Mouse (Mus musculus) midbrain, embryonic 13.5 days (tissue): Measurements from ENCODE around the gene Traf3ip1. TPM values are rescaled to one million over a fixed set of nuclear protein-coding genes. Genes with fewer than 3 reads are reported as not detected.
"Not testable (repeated sequence)": the region's sequence is repeated elsewhere in the genome, so short reads cannot be mapped to it uniquely, and the experiment has no call there.

Experiments
- ATAC-seq: fragments of 200-750 bp; cut with Nextera tagmentation; 2 replicates; pipeline ENCODE4 v1.8.0; 2017; ENCODE audit warnings: mild to moderate bottlenecking, moderate TSS enrichment, moderate library complexity
- H3K27ac ChIP-seq: fragments of 300-500 bp; sonication (generic); 2 replicates; pipeline ENCODE4 v1.5.1; 2015; ENCODE audit warnings: inconsistent platforms, mild to moderate bottlenecking, moderate library complexity
- H3K27me3 ChIP-seq: fragments of 300-500 bp; sonication (generic); 2 replicates; pipeline ENCODE4 v1.6.1; 2015; ENCODE audit warnings: mild to moderate bottlenecking, inconsistent platforms
- H3K36me3 ChIP-seq: fragments of 300-500 bp; sonication (generic); 2 replicates; pipeline ENCODE4 v1.6.1; 2015; ENCODE audit warnings: mild to moderate bottlenecking, inconsistent platforms
- H3K4me1 ChIP-seq: fragments of 300-500 bp; sonication (generic); replicated peaks from 2 replicates; pipeline ENCODE4 v1.6.1; 2015; ENCODE audit warnings: inconsistent platforms
- H3K4me2 ChIP-seq: fragments of 300-500 bp; sonication (generic); replicated peaks from 2 replicates; pipeline ENCODE4 v1.6.1; 2015; ENCODE audit warnings: moderate library complexity, mild to moderate bottlenecking, inconsistent platforms
- H3K4me3 ChIP-seq: fragments of 300-500 bp; sonication (generic); replicated peaks from 2 replicates; pipeline ENCODE4 v1.5.1; 2015; ENCODE audit warnings: mild to moderate bottlenecking, inconsistent platforms
- H3K9ac ChIP-seq: fragments of 300-500 bp; sonication (generic); replicated peaks from 2 replicates; pipeline ENCODE4 v1.6.1; 2015; ENCODE audit warnings: mild to moderate bottlenecking, inconsistent platforms
- H3K9me3 ChIP-seq: fragments of 300-500 bp; sonication (generic); 2 replicates; pipeline ENCODE4 v1.6.1; 2016; ENCODE audit warnings: mild to moderate bottlenecking, inconsistent platforms
- WGBS: fragments of 180-500 bp; shearing (Covaris S2); methylation state at CpG from one replicate; pipeline ENCODE4 v1.1.7; 2015; 5-methylcytosine and 5-hydroxymethylcytosine counted together
- polyA plus RNA-seq: library from polyadenylated mRNA; unstranded; fragments of >200 nt; fragmentation: Nextera tagmentation; extraction: Ambion mirVana; gene quantifications from 2 replicates; pipeline ENCODE4 v1.2.1, GENCODE M21; 2015

Gene Traf3ip1
- polyA plus RNA-seq, 1 experiment from 2014 or later, result 10.8 TPM

GRCm38 (mm10) chr1:91469888-91470419 is 24.5 kb upstream of the Traf3ip1 start:
- Histone ChIP-seq H3K9me3 (no peaks in the 10 kb centered on the region), H3K9ac (no peak overlapping the region), H3K36me3 (no peaks in the 10 kb centered on the region), H3K4me1 (0 out of 2 replicates have a peak, but pooled peaks cover 1% of the 10 kb centered on the region), H3K27ac (no peak overlapping the region), H3K4me3 (no peak overlapping the region), H3K4me2 (no peak overlapping the region), H3K27me3 (no peaks in the 10 kb centered on the region)
- no peak for ATAC-seq
- WGBS, result 79% methylated on average over 4 of the region's 4 CpGs

- not testable (repeated sequence) for H3K27ac ChIP-seq, ATAC-seq, H3K4me1 ChIP-seq
Observed at GRCm38 (mm10) chr1:91478145-91478544, 16.3 kb upstream of the Traf3ip1 start.

GRCm38 (mm10) chr1:91478958-91479357 is 15.5 kb upstream of the Traf3ip1 start:
- H3K9me3 ChIP-seq, result no peaks in the 10 kb centered on the region
- ATAC-seq, result no peak
- no peaks in the 10 kb centered on the region for H3K36me3 ChIP-seq
- H3K9ac ChIP-seq, result no peak overlapping the region
- H3K4me1 ChIP-seq, result no peaks in the 10 kb centered on the region
- WGBS, result 97% methylated on average over 1 of the region's 1 CpGs
- H3K27ac ChIP-seq, result no peak overlapping the region
- H3K4me3 ChIP-seq, result no peak overlapping the region
- H3K27me3 ChIP-seq, result no peaks in the 10 kb centered on the region
- H3K4me2 ChIP-seq, result no peak overlapping the region

More at GRCm38 (mm10) chr1:91478145-91478544, 16.3 kb upstream of the Traf3ip1 start:
- H3K9me3 ChIP-seq, H3K27me3 ChIP-seq, H3K4me3 ChIP-seq, H3K9ac ChIP-seq, H3K36me3 ChIP-seq, H3K4me2 ChIP-seq: not testable (repeated sequence)
- WGBS, result 96% methylated on average over 11 of the region's 13 CpGs

- no peaks in the 10 kb centered on the region for H3K9me3 ChIP-seq
- no peaks in the 10 kb centered on the region for H3K36me3 ChIP-seq
- no peak overlapping the region for H3K9ac ChIP-seq
- H3K4me1 ChIP-seq, result no peaks in the 10 kb centered on the region
- WGBS, result 86% methylated on average over 7 of the region's 7 CpGs
- no peak overlapping the region for H3K4me3 ChIP-seq
- peaks cover under 1% of the 10 kb centered on the region; the same call in 1 of the 2 replicates for H3K27me3 ChIP-seq
- no peak overlapping the region for H3K4me2 ChIP-seq
- no peak overlapping the region for H3K27ac ChIP-seq
- no peak for ATAC-seq
Observed at GRCm38 (mm10) chr1:91482616-91483211, 11.7 kb upstream of the Traf3ip1 start.

- Histone ChIP-seq H3K36me3 (no peaks in the 10 kb centered on the region), H3K4me1 (no peaks in the 10 kb centered on the region), H3K4me2 (no peak overlapping the region), H3K9ac (no peak overlapping the region), H3K27ac (no peak overlapping the region), H3K27me3 (peaks cover 2% of the 10 kb centered on the region; the same call in 1 of the 2 replicates), H3K9me3 (no peaks in the 10 kb centered on the region), H3K4me3 (no peak overlapping the region)
- 53% methylated on average over 10 of the region's 10 CpGs for WGBS
- ATAC-seq, result peak; percentile 77; the same call in 1 of the 2 replicates
Observed at GRCm38 (mm10) chr1:91483304-91484010, 11.0 kb upstream of the Traf3ip1 start.

- Histone ChIP-seq H3K27ac (no peak overlapping the region), H3K9me3 (no peaks in the 10 kb centered on the region), H3K4me2 (no peak overlapping the region), H3K27me3 (peaks cover 2% of the 10 kb centered on the region; the same call in 1 of the 2 replicates), H3K4me1 (no peaks in the 10 kb centered on the region), H3K4me3 (no peak overlapping the region), H3K36me3 (no peaks in the 10 kb centered on the region), H3K9ac (no peak overlapping the region)
- 77% methylated on average over 5 of the region's 5 CpGs for WGBS
- no peak for ATAC-seq
Observed at GRCm38 (mm10) chr1:91484011-91484346, 10.5 kb upstream of the Traf3ip1 start.

- Histone ChIP-seq H3K4me3 (no peak overlapping the region), H3K9ac (no peak overlapping the region), H3K9me3 (no peaks in the 10 kb centered on the region), H3K4me1 (no peaks in the 10 kb centered on the region), H3K4me2 (no peak overlapping the region), H3K36me3 (no peaks in the 10 kb centered on the region), H3K27ac (no peak overlapping the region), H3K27me3 (peaks cover 2% of the 10 kb centered on the region; the same call in 1 of the 2 replicates)
- 73% methylated on average over 3 of the region's 3 CpGs for WGBS
- ATAC-seq, result no peak
Observed at GRCm38 (mm10) chr1:91485422-91485821, 9.0 kb upstream of the Traf3ip1 start.

GRCm38 (mm10) chr1:91486165-91486564 is 8.3 kb upstream of the Traf3ip1 start:
- Histone ChIP-seq H3K9me3 (no peaks in the 10 kb centered on the region), H3K4me3 (no peak overlapping the region), H3K27me3 (peaks cover 2% of the 10 kb centered on the region; the same call in 1 of the 2 replicates), H3K27ac (no peak overlapping the region), H3K36me3 (no peaks in the 10 kb centered on the region), H3K4me2 (no peak overlapping the region), H3K4me1 (no peaks in the 10 kb centered on the region), H3K9ac (no peak overlapping the region)
- no peak for ATAC-seq
- WGBS, result 80% methylated on average over 3 of the region's 3 CpGs

GRCm38 (mm10) chr1:91490322-91490721 is 4.1 kb upstream of the Traf3ip1 start:
- H3K9me3 ChIP-seq, result no peaks in the 10 kb centered on the region
- H3K4me2 ChIP-seq, result no peak overlapping the region
- H3K36me3 ChIP-seq, result no peaks in the 10 kb centered on the region
- peaks cover 11% of the 10 kb centered on the region for H3K4me1 ChIP-seq
- peaks cover 8% of the 10 kb centered on the region for H3K27me3 ChIP-seq
- H3K4me3 ChIP-seq, result no peak overlapping the region
- no peak overlapping the region for H3K9ac ChIP-seq
- ATAC-seq, result no peak
- H3K27ac ChIP-seq, result no peak overlapping the region
- WGBS, result 78% methylated on average over 1 of the region's 1 CpGs

GRCm38 (mm10) chr1:91492740-91493139 is 1.7 kb upstream of the Traf3ip1 start:
- 7% methylated on average over 2 of the region's 2 CpGs for WGBS
- peaks cover 25% of the 10 kb centered on the region for H3K4me1 ChIP-seq
- H3K4me3 ChIP-seq, result no peak overlapping the region
- H3K9me3 ChIP-seq, result no peaks in the 10 kb centered on the region
- no peak for ATAC-seq
- no peaks in the 10 kb centered on the region for H3K36me3 ChIP-seq
- no peak overlapping the region for H3K27ac ChIP-seq
- H3K9ac ChIP-seq, result no peak overlapping the region
- H3K27me3 ChIP-seq, result peaks cover 7% of the 10 kb centered on the region
- no peak overlapping the region for H3K4me2 ChIP-seq

GRCm38 (mm10) chr1:91493938-91494337 is 509 bp upstream of the Traf3ip1 start:
- Histone ChIP-seq H3K27me3 (peaks cover 6% of the 10 kb centered on the region; the same call in 1 of the 2 replicates), H3K9me3 (no peaks in the 10 kb centered on the region), H3K27ac (no peak overlapping the region), H3K4me3 (peak overlapping the region; percentile 91), H3K36me3 (peaks cover 3% of the 10 kb centered on the region; the same call in 1 of the 2 replicates), H3K4me1 (peaks cover 25% of the 10 kb centered on the region), H3K4me2 (peak overlapping the region; percentile 92), H3K9ac (peak overlapping the region; percentile 92; the same call in 1 of the 2 replicates)
- peak; percentile 55 for ATAC-seq
- WGBS, result 51% methylated on average over 3 of the region's 3 CpGs

GRCm38 (mm10) chr1:91495321-91495720 is 874 bp downstream of the Traf3ip1 start:
- peak overlapping the region; percentile 91 for H3K4me3 ChIP-seq
- peak; percentile 21; the same call in 1 of the 2 replicates for ATAC-seq
- H3K4me2 ChIP-seq, result peak overlapping the region; percentile 92
- H3K9ac ChIP-seq, result peak overlapping the region; percentile 92
- peaks cover 13% of the 10 kb centered on the region for H3K36me3 ChIP-seq
- no peak overlapping the region for H3K27ac ChIP-seq
- WGBS, result 41% methylated on average over 5 of the region's 5 CpGs
- H3K4me1 ChIP-seq, result peaks cover 25% of the 10 kb centered on the region
- H3K9me3 ChIP-seq, result no peaks in the 10 kb centered on the region
- H3K27me3 ChIP-seq, result peaks cover 6% of the 10 kb centered on the region; the same call in 1 of the 2 replicates
